Mouse (Mus musculus): Measurements from ENCODE around the gene Adra2a. TPM values are rescaled to one million over a fixed set of nuclear protein-coding genes. Genes with fewer than 3 reads are reported as not detected.

Adra2a gene
- under 1 TPM in 1 of 2 experiments, not detected in 1; 0.24 TPM for total RNA-seq (2021)

GRCm38 (mm10) chr19:54043851-54044250, at the start of gene Adra2a:
TSS of gene Adra2a (plus strand) at chr19:54044151.
- no peak for DNase-seq
- intact Hi-C loops (cut with DNase I) = loop anchor here (1.0 to 10.0 kb wide), 5 partner anchors 211 to 1163 kb away; no protein-coding TSS in a partner anchor

GRCm38 (mm10) chr19:53994276-53994675, 49.7 kb upstream of the Adra2a start:
- DNase-seq = no peak
- intact Hi-C loops (cut with DNase I) = loop anchor here (5.0 kb wide), 1 partner anchor 47 kb away; no protein-coding TSS in a partner anchor

DNA sequence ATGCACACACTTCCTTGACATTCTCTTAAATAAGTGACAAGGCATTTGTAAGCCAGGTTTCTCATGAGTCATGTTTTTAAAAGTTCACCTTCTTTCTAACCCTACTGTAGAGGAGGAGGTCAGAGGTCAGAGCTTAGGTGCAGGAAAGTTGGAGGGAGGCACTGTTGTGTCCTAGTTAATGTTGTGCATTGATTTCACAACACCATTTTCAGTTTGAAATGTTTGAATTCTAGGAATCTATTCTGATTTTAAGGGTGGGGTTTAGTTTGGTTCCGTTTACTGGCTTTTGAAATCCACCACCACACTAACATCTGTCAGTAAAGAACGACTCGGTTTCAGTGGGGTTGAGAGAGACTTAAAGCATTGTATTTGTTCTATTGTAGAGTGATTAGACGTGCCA, 33.0 kb upstream of the Adra2a start:
- intact Hi-C loops (cut with DNase I) = no loop called here
- no peak for DNase-seq

DNA sequence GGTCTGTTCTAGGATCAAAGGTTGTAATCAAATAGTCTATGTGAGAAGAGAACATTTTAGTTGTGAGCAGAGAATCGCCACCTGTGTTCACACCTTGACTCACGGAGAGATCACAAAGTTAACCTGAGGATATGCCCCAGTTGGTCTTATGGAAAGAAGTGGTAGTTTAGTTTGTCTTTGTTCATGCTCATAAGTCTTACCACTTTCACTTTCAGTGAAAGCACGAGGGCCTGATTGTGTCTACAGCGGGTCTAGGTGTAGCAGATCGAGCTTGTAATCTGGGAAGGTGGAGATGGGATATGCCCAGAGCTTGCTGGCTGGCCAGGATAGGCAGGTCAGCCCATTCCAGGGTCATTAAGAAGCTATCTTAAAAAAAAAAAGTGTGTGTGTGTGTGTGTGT, 29.0 kb upstream of the Adra2a start:
- DNase-seq = no peak
- intact Hi-C loops (cut with DNase I) = no loop called here

DNA sequence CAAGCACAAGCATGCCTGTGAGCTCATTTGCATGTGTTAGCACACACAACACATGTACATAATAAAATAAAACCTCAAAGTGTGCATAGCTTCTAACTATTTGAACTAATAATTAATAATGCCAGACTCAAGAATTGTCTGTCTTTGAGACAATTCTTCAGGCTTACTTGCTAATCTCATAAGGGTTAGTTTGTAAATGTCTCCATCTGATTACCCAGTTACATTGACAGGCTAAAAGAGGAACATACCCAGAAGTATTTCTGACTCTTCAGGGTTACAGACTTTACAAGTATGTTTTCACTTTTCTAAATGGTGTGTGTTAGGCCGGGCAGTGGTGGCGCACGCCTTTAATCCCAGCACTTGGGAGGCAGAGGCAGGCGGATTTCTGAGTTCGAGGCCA, 28.4 kb upstream of the Adra2a start:
- DNase-seq = no peak
- intact Hi-C loops (cut with DNase I) = no loop called here

DNA sequence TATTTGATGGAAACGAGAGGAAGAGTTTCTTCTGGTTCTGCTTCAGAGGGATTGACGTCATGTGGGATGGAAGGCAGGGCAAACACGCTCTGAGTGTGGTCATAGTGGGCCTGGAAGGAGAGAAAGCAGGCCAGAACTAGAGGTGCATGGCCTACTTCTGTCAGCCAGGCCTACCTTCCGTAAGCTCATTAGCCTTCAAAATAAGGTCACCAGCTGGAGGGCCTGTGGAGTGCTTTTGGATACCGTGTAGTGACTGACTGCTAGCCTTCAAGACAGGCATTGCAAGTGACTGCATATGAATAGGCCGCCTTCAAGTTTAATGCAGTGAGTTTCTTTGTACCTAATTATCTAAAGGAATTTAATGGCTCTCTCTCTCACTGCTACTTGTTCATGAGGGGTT, 8.9 kb upstream of the Adra2a start:
- intact Hi-C loops (cut with DNase I) = no loop called here
- DNase-seq = no peak

GRCm38 (mm10) chr19:54039441-54039840, 4.5 kb upstream of the Adra2a start:
- DNase-seq = no peak
- intact Hi-C loops (cut with DNase I) = no loop called here

GRCm38 (mm10) chr19:54040356-54041028, 3.5 kb upstream of the Adra2a start:
- no peak for DNase-seq
- intact Hi-C loops (cut with DNase I) = loop anchor here (5.0 to 10.0 kb wide), 3 partner anchors 214 to 1167 kb away; no protein-coding TSS in a partner anchor

DNA sequence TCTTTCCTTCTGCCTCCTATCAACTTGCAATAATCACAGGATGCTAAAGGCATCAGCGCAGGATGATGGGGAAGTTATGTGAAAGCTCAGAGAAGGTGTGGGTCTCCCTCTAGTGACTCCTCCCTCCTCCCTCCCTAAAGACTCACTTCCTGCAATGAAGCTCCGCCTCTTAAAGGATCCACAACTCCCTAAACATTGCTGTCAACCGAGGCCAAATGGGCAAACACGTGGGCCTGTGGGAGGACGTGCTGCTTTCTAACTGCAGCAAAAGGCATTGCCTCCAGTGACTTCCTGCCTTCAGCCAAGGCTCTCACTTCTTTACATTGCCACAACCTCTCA, 3.0 kb upstream of the Adra2a start:
- intact Hi-C loops (cut with DNase I) = loop anchor here (5.0 to 10.0 kb wide), 3 partner anchors 214 to 1166 kb away; no protein-coding TSS in a partner anchor
- DNase-seq = peak in 1 of 2 experiments; percentile 5

DNA sequence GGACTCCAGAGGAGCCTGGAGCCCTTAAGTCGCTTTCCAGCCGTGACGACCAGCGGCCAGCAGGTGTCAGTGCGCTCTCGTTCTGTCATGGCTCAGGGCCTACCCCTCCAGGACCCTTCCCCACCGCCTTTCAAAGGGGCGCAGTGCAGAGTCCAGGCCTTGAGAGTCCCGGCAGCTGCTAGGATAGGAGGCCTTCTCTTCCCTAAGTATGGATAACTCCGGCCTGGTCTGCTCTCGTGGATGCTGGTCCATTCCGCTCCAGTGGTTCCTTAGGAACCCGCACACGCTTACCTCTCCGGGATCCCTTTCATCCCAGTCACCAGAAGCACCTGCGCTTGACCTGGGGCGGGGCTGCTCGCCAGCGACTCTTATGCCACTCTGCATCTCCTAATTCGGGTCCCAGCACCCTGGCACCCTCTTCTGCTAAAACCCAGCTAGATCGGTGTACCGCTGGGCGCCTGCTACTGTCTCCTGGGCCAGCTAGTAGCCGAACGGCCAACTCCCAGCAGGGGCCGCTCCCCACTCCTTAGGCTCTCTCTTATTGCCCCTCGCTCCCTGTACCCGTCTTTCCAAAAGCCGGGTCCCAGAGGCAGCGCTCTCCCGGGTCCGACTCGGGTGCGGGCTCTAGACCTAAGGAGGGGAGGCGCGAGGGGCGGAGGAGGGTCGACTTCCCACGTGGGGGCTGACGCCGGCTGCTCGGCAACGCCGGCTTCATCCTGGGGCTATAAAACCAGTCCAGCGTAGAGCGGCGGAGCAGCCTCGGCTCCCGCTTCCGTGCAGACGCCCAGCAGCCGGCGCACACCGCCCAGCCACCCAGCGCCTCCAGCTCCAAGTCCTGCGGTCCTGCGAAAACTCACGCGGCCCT, 788 bp downstream of the Adra2a start:
- DNase-seq = peak; percentile 52 to 66

DNA sequence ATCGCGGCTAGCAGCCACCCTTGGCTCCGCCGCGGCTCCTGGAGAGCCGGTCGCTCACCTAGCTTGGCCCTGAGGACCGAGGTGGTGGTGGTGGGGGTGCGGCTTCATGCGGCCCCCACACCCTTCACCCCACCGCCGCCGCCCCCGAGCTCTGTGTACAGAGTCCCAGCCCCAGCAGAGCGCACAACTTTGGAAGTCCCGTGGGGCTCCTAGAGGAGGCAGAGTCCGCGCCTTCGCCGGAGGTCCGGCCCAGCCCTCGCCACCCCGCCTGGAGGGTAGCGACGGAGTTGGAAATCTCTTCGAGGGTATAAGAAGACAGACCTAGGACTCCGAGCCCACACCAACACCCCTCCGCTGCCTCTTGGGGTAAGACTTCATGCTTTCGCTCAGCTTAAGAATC, 1.5 kb downstream of the Adra2a start:
- intact Hi-C loops (cut with DNase I) = loop anchor here (2.0 to 10.0 kb wide), 3 partner anchors 209 to 1152 kb away; no protein-coding TSS in a partner anchor
- peak in 1 of 2 experiments; percentile 21 for DNase-seq

More for the DNA sequence above, 788 bp downstream of the Adra2a start:
- intact Hi-C loops (cut with DNase I) = loop anchor here (1.0 to 10.0 kb wide), 6 partner anchors 210 to 1163 kb away; no protein-coding TSS in a partner anchor

DNA sequence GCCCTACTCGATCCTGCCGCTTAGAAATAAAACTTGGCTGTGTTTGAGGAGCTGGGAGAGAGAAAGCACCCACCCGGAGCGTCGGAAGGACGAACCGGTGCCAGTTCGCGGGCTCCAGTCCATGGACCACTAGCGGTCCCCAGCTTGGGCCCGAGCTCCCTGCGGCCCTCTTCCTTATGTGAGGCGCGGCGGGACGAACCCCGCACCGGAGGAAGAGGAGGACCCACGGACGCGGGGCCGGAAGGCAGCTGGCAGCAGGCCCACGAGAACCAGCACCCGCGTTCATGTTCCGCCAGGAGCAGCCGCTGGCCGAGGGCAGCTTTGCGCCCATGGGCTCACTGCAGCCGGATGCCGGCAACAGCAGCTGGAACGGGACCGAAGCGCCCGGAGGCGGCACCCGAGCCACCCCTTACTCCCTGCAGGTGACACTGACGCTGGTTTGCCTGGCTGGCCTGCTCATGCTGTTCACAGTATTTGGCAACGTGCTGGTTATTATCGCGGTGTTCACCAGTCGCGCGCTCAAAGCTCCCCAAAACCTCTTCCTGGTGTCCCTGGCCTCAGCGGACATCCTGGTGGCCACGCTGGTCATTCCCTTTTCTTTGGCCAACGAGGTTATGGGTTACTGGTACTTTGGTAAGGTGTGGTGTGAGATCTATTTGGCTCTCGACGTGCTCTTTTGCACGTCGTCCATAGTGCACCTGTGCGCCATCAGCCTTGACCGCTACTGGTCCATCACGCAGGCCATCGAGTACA, 2.2 kb downstream of the Adra2a start:
- intact Hi-C loops (cut with DNase I) = loop anchor here (2.0 to 10.0 kb wide), 3 partner anchors 209 to 1151 kb away; no protein-coding TSS in a partner anchor
- DNase-seq = peak in 1 of 2 experiments; percentile 27

DNA sequence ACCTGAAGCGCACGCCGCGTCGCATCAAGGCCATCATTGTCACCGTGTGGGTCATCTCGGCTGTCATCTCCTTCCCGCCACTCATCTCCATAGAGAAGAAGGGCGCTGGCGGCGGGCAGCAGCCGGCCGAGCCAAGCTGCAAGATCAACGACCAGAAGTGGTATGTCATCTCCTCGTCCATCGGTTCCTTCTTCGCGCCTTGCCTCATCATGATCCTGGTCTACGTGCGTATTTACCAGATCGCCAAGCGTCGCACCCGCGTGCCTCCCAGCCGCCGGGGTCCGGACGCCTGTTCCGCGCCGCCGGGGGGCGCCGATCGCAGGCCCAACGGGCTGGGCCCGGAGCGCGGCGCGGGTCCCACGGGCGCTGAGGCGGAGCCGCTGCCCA, 2.7 kb downstream of the Adra2a start:
- DNase-seq = no peak
- intact Hi-C loops (cut with DNase I) = loop anchor here (5.0 to 10.0 kb wide), 2 partner anchors 208 to 1151 kb away; no protein-coding TSS in a partner anchor

GRCm38 (mm10) chr19:54047386-54048050, 3.6 kb downstream of the Adra2a start:
- intact Hi-C loops (cut with DNase I) = loop anchor here (5.0 to 10.0 kb wide), 2 partner anchors 207 to 1150 kb away; no protein-coding TSS in a partner anchor
- DNase-seq = peak in 1 of 2 experiments; percentile 5

GRCm38 (mm10) chr19:54048161-54048885, 4.4 kb downstream of the Adra2a start:
- intact Hi-C loops (cut with DNase I) = loop anchor here (5.0 to 10.0 kb wide), 2 partner anchors 206 to 1149 kb away; no protein-coding TSS in a partner anchor
- DNase-seq = no peak

DNA sequence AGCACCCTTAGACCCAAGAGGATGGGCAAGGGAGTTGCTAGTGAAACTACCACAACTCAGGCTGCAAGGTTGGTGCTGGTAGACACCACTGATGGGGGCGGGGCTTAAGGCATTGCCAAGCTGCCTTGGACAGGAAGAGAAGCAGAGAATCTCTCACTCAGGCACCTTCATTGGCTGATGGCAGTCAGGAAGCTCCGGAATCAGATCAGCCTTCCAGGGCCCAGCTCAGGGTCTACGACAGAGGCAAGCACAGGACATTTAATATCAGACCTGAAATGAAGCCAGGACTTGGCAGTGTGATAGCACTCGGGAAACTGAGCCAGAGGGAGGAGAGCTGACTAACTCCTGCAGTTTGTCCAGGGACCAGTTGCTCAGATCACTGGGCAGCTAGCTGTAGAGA, 7.7 kb downstream of the Adra2a start:
- no peak for DNase-seq
- intact Hi-C loops (cut with DNase I) = no loop called here

- DNase-seq = no peak
- intact Hi-C loops (cut with DNase I) = no loop called here
Measured at GRCm38 (mm10) chr19:54055845-54056244, 11.9 kb downstream of the Adra2a start.

DNA sequence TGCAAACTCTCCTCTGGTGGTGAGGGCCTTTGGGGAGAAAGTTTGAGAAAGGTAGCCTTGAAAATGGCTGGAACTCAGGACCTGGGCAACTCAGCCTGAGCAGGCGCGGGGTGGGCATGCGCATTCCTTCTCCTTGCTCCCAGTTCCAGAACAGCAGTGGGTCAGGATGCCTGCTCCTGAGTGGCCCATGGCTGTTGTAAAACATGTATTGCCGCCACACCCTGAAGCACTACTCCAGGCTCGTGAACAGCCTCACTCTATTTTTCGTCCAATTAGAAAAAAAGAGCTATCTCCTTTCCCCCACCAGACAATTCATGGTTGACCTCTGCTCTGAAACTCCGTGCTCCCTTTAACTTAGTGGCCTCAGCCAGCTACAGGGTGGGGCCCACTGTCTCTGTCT, 24.5 kb downstream of the Adra2a start:
- DNase-seq = no peak
- intact Hi-C loops (cut with DNase I) = no loop called here

- no peak for DNase-seq
- intact Hi-C loops (cut with DNase I) = no loop called here
Measured at GRCm38 (mm10) chr19:54070521-54070920, 26.6 kb downstream of the Adra2a start.
